ENCODE assay signal across 12 mouse cellular contexts in the genomic region with DNA sequence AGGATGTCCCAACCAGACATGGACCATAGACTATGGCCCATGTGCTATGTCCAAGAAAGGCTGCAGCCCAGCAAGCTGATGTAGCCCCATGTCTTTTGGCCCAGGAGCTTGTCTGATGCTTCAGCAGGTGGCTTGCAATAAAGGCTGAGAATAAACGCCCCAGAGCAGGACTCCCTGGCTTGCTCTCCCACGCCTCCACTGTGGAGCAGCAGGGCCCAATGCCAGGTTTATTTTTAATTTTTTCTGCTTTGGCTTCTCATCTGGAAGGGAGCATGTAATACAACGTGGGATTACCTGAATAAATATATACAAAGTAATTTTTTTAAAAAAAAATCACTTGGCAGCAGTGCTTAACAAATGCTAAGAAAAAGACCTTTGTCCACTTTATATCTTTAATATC.
"Had no signal": no experiment of that assay in that cellular context is flagged by ENCODE, and none has a peak within 500 bp of the region (broad histone marks: within the 10 kb centered on the region; RNA-seq: fewer than 3 reads in every experiment).

No protein-coding gene starts in this region.

- H3K4me3 ChIP-seq: midbrain, embryonic 12.5 days; midbrain, embryonic 15.5 days; neural tube, embryonic 12.5 days; neural tube, embryonic 15.5 days had no signal

- H3K4me1 ChIP-seq: midbrain, embryonic 12.5 days; midbrain, embryonic 15.5 days; neural tube, embryonic 12.5 days; neural tube, embryonic 15.5 days had no signal

- H3K36me3 ChIP-seq: midbrain, embryonic 12.5 days; midbrain, embryonic 15.5 days; neural tube, embryonic 12.5 days; neural tube, embryonic 15.5 days had no signal

- H3K9ac ChIP-seq: liver, embryonic 14.5 days; liver, postnatal 0 days; lung, embryonic 14.5 days; midbrain, embryonic 12.5 days; midbrain, embryonic 15.5 days; neural tube, embryonic 12.5 days; neural tube, embryonic 15.5 days had no signal

- H3K27ac ChIP-seq: kidney, postnatal 0 days; liver, embryonic 14.5 days; macrophage; midbrain, embryonic 12.5 days; midbrain, embryonic 15.5 days; neural tube, embryonic 12.5 days; neural tube, embryonic 15.5 days had no signal

- DNase-seq: kidney, adult 18-20 months; kidney, postnatal 25 days; liver, postnatal 0 days; lung, embryonic 14.5 days; thymus, postnatal 25 days had no signal

- H3K27me3 ChIP-seq: midbrain, embryonic 12.5 days; midbrain, embryonic 15.5 days; neural tube, embryonic 12.5 days; neural tube, embryonic 15.5 days had no signal
